Mouse (Mus musculus): ENCODE data around the gene Pde9a. TPM values are rescaled to one million over a fixed set of nuclear protein-coding genes. Genes with fewer than 3 reads are reported as not detected.

The Pde9a gene
- polyA plus RNA-seq, 1 experiment from 2014 or later: 7.3 TPM

GRCm38 (mm10) chr17:31519344-31519945, 133.4 kb downstream of the Pde9a start:
- peak; percentile 29; the same call in 1 of the 2 replicates for ATAC-seq (ENCODE audit: extremely low read depth, insufficient number of reproducible peaks, low FRiP score, low TSS enrichment)
- H3K9ac ChIP-seq: peak overlapping the region; percentile 67; the same call in 1 of the 2 replicates
- 5% methylated on average over 7 of the region's 7 CpGs for WGBS

GRCm38 (mm10) chr17:31519946-31520838, 134.2 kb downstream of the Pde9a start, which contains the start of the genes Wdr4 and Ndufv3:
Wdr4 (minus strand) TSS chr17:31519980.
Ndufv3 (plus strand) TSS chr17:31520115.
- Histone ChIP-seq H3K4me3 (peak within 1 kb of the TSS; percentile 89), H3K9me3 (no peaks in the 10 kb centered on the region), H3K4me2 (peak within 1 kb of the TSS; percentile 76), H3K36me3 (peaks cover 36% of the 10 kb centered on the region), H3K27me3 (replicated peaks) (no peaks in the 10 kb centered on the region), H3K27ac (replicated peaks) (peak within 1 kb of the TSS; percentile 88), H3K4me1 (peaks cover 34% of the 10 kb centered on the region), H3K9ac (peak within 1 kb of the TSS; percentile 94)
- under 1% methylated on average over 45 of the region's 45 CpGs for WGBS
- peak; percentile 98 for ATAC-seq (ENCODE audit: extremely low read depth, insufficient number of reproducible peaks, low FRiP score, low TSS enrichment)

More at GRCm38 (mm10) chr17:31519344-31519945, 133.4 kb downstream of the Pde9a start:
- H3K27ac ChIP-seq (replicated peaks): peak overlapping the region; percentile 46; the same call in 1 of the 2 replicates
- H3K4me2 ChIP-seq: peak overlapping the region; percentile 76
- H3K27me3 ChIP-seq (replicated peaks): no peaks in the 10 kb centered on the region
- peaks cover 29% of the 10 kb centered on the region for H3K36me3 ChIP-seq
- H3K4me1 ChIP-seq: peaks cover 29% of the 10 kb centered on the region
- H3K9me3 ChIP-seq: no peaks in the 10 kb centered on the region
- H3K4me3 ChIP-seq: peak overlapping the region; percentile 89

- 12% methylated on average over 3 of the region's 3 CpGs for WGBS
- no peak for ATAC-seq (ENCODE audit: extremely low read depth, insufficient number of reproducible peaks, low FRiP score, low TSS enrichment)
- H3K27ac ChIP-seq (replicated peaks): peak overlapping the region; percentile 88
These were observed 134.9 kb downstream of the Pde9a start for GRCm38 (mm10) chr17:31520895-31521294.

GRCm38 (mm10) chr17:31521948-31522347, 135.9 kb downstream of the Pde9a start:
- peak overlapping the region; percentile 94; the same call in 1 of the 2 replicates for H3K9ac ChIP-seq
- peak overlapping the region; percentile 76 for H3K4me2 ChIP-seq
- H3K27me3 ChIP-seq (replicated peaks): no peaks in the 10 kb centered on the region
- H3K9me3 ChIP-seq: no peaks in the 10 kb centered on the region
- ATAC-seq (ENCODE audit: extremely low read depth, insufficient number of reproducible peaks, low FRiP score, low TSS enrichment): no peak
- no peak overlapping the region for H3K4me3 ChIP-seq
- H3K27ac ChIP-seq (replicated peaks): peak overlapping the region; percentile 88; the same call in 1 of the 2 replicates
- 85% methylated on average over 6 of the region's 6 CpGs for WGBS
- H3K36me3 ChIP-seq: peaks cover 54% of the 10 kb centered on the region
- peaks cover 34% of the 10 kb centered on the region for H3K4me1 ChIP-seq

More at GRCm38 (mm10) chr17:31520895-31521294, 134.9 kb downstream of the Pde9a start:
- peak overlapping the region; percentile 89 for H3K4me3 ChIP-seq
- peak overlapping the region; percentile 94 for H3K9ac ChIP-seq
- H3K27me3 ChIP-seq (replicated peaks): no peaks in the 10 kb centered on the region
- peaks cover 34% of the 10 kb centered on the region for H3K4me1 ChIP-seq
- H3K4me2 ChIP-seq: peak overlapping the region; percentile 76
- H3K36me3 ChIP-seq: peaks cover 43% of the 10 kb centered on the region
- no peaks in the 10 kb centered on the region for H3K9me3 ChIP-seq

GRCm38 (mm10) chr17:31525114-31525513, 139.1 kb downstream of the Pde9a start:
- no peak for ATAC-seq (ENCODE audit: extremely low read depth, insufficient number of reproducible peaks, low FRiP score, low TSS enrichment)
- Histone ChIP-seq H3K27me3 (replicated peaks) (no peaks in the 10 kb centered on the region), H3K4me1 (peaks cover 32% of the 10 kb centered on the region), H3K9ac (no peak overlapping the region), H3K9me3 (no peaks in the 10 kb centered on the region), H3K27ac (replicated peaks) (no peak overlapping the region), H3K4me3 (no peak overlapping the region), H3K36me3 (peaks cover 84% of the 10 kb centered on the region), H3K4me2 (no peak overlapping the region)
- WGBS: 91% methylated on average over 4 of the region's 4 CpGs

GRCm38 (mm10) chr17:31525816-31526215, 139.8 kb downstream of the Pde9a start:
- 100% methylated on average over 3 of the region's 3 CpGs for WGBS
- Histone ChIP-seq H3K4me1 (peaks cover 28% of the 10 kb centered on the region), H3K9me3 (no peaks in the 10 kb centered on the region), H3K27me3 (replicated peaks) (no peaks in the 10 kb centered on the region), H3K4me2 (no peak overlapping the region), H3K4me3 (no peak overlapping the region), H3K9ac (no peak overlapping the region), H3K36me3 (peaks cover 91% of the 10 kb centered on the region), H3K27ac (replicated peaks) (no peak overlapping the region)
- no peak for ATAC-seq (ENCODE audit: extremely low read depth, insufficient number of reproducible peaks, low FRiP score, low TSS enrichment)

Other genes starting within 250 kb of the Pde9a start
- not detected in 2 replicates for gene Tff2, start 241.9 kb upstream of the Pde9a start, polyA plus RNA-seq (2015; fragmentation: Nextera tagmentation; extraction: Ambion mirVana)
- not detected in 2 replicates for gene Tff1, start 220.9 kb upstream of the Pde9a start, polyA plus RNA-seq (2015; fragmentation: Nextera tagmentation; extraction: Ambion mirVana)
- not detected in 2 replicates for gene Tmprss3, start 187.2 kb upstream of the Pde9a start, polyA plus RNA-seq (2015; fragmentation: Nextera tagmentation; extraction: Ambion mirVana)
- gene Ubash3a, start 178.3 kb upstream of the Pde9a start, polyA plus RNA-seq (2015; fragmentation: Nextera tagmentation; extraction: Ambion mirVana): 0.43 and 0.69 TPM in 2 replicates
- gene Rsph1, start 108.8 kb upstream of the Pde9a start, polyA plus RNA-seq (2015; fragmentation: Nextera tagmentation; extraction: Ambion mirVana): 1.4 and 1.6 TPM in 2 replicates
- 6.5 and 6.7 TPM in 2 replicates for gene Slc37a1, start 99.4 kb upstream of the Pde9a start, polyA plus RNA-seq (2015; fragmentation: Nextera tagmentation; extraction: Ambion mirVana)
- 21.9 and 24.0 TPM in 2 replicates for gene Wdr4, start 133.8 kb downstream of the Pde9a start, polyA plus RNA-seq (2015; fragmentation: Nextera tagmentation; extraction: Ambion mirVana)
- gene Ndufv3, start 133.9 kb downstream of the Pde9a start, polyA plus RNA-seq (2015; fragmentation: Nextera tagmentation; extraction: Ambion mirVana): 523 and 604 TPM in 2 replicates
- gene Pknox1, start 178.5 kb downstream of the Pde9a start, polyA plus RNA-seq (2015; fragmentation: Nextera tagmentation; extraction: Ambion mirVana): 14.7 and 15.0 TPM in 2 replicates

All from heart, embryonic 13.5 days (tissue).